Mouse (Mus musculus): ENCODE measurements around the gene Psd.
A peak's percentile ranks its signal among the peaks of the same experiment; 100 is the strongest.

The Psd gene

DNA sequence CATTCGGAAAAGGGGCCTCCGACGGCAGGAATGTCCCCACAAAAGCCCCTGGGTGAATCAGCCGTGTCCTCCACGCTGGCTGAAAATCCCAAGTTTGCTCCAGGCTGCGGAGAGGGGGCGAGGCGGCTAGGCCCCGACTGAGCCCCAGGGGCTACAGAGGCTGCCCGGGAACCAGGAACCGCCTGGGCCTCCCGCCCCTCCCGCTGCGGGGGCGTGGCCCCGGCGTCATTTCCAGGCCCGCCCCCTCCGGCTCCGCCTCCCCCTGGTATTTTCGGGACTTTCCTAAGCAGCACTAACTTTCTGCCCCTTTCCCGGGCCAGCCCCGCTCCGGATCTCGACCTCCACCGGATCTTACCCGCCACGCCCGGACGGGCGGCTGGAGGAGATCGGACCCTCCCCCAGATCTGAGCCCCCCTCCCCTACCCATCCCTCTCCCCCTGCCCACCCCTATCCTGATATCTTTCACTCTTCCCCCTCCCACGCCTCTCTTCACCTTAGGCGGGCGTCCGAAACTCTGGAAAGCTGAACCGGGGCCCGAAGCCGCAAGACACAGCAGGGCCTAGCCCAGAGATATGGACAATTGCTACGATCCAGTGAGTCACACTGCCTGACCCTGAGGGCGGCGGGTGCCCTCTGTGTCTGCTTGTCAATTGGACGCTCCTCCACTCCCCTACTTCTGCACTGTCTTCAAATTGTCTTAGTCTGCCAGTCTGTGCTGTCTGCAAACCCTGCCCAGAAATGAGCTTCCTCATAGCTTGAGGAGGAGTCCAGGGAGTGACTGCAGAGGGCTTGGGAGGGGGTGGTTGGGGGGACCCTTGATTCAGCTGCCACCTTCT is 21.3 kb downstream of the Psd start:
- peak; percentile 90 for DNase-seq (ENCODE audit: low spot score)

DNA sequence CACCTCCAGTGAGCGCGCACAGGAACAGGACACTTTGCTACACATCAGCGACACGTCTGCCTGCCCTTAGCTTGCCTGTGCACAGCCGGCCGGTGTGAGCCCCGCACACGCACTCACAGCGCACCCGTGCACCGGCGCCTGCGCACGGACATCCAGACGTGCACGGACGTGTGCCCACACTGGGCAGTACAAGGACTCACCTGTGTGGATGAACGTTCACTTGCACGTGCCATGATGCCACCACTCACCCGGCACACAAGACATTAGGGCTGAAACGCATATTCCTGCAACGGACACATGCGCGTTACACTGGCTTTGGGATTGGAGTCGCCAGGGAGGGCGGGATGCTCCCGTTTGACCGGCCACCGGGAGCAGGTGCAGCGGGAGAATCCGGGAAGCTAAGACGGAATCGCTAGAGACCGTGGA is 22.0 kb downstream of the Psd start:
- DNase-seq (ENCODE audit: low spot score) = peak; percentile 39

- DNase-seq (ENCODE audit: low spot score) = peak; percentile 91
These were observed 22.6 kb downstream of the Psd start, which contains the start of gene Nfkb2 for GRCm38 (mm10) chr19:46304216-46304841. Gene Nfkb2 (plus strand): TSS chr19:46304320.

- no peak for DNase-seq (ENCODE audit: low spot score)
These were observed 23.4 kb downstream of the Psd start for GRCm38 (mm10) chr19:46303251-46304215.

DNA sequence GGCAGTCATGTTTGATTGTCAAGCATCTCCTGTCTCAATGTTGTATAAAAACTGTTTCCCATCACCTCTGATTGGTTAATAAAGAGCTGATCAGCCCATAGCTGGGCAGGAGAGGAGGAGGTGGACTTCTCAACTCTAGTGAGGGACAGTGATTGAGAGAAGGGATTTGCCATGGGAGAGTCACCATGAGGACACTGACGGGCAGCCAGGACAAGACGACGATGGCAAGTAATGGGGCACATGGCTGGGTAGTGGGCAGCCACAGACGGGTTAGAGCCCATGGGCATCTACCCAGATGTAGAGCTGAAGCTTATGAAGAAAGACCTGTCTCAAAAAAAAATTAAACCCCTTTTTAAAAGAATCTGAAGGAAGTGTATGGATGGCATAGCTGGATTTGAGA is 24.4 kb downstream of the Psd start:
- no peak for DNase-seq (ENCODE audit: low spot score)

DNA sequence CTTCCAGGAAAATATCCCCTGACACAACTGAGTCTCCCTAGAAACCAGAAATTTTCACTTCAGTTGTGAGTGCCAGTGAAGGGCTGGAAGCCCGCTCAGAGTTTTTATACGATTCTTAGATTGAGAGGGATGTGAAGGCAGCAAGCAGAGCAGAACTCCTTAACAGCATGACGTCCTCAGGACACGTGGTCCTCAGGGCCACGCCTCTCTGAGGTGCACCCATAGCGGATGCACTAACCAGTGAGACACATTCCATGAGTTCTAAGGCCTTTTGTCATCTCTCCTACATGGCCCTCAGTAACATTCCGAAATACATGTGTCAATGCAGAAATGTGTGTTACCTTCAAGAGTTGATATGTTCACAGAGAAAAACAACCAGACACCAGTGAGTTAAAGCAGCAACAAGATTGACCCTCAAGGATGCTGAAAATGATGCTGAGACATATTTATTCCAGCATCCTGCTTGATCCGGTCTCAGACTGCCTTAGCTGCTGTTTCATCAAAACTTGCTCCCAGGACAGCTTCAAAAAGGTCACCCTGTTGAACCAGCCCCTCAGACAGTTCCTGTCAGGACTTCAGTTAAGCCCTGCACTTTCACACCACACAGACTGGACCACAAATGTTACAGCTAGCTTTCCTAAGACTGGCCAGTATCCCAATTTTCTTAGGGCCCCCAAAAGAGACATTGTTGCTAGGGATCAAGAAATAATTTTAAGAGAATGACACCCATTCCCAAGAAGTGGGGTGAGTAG is 26.5 kb downstream of the Psd start:
- DNase-seq (ENCODE audit: low spot score) = no peak

GRCm38 (mm10) chr19:46296938-46297337 is 30.0 kb downstream of the Psd start:
- DNase-seq (ENCODE audit: low spot score) = no peak

DNA sequence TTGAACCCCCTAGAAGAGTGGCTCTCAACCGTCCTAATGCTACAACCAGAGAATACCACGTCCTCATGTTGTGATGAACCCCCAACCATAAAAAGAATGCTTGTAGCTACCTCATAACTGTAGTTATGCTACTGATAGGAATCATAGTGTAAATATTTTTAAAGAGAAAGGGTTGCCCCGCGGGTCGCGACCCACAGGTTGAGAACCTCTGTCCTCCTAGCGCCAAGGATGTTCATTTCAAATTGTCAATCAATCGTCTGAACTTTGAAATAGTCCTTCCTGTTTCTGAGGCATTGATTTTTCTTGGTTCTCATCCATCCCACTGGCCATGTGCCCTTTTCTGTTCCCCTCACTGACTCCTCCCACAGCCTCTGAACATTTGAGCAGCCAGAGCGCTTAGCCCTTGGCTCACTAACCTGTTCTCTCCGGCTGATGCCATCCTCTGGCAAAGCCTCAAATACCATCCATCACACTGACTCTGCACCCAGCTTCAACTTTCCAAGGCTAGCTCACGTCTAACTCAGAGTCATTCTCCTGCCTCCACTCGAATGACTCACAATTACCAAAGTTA is 36.3 kb downstream of the Psd start:
- DNase-seq (ENCODE audit: low spot score) = no peak

DNA sequence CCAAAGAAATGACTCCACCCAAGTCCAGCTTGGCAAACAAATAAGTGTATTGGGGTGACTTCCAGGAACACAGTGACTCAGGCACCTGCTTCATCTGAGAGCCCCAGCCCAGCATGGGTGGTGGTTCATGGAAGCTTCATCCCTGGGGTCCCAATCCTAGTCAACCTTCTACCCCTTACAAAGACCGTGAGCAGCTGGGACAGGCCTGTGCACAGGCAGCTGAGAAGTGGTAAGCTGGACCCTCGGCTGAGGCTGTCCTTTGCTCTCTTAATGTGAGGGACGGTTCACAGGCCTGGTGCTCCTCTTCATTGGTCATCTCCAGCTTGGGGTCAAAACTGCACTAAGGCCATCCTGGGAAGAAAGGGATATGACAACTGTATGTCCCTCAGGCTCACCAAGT is 39.4 kb downstream of the Psd start:
- no peak for DNase-seq (ENCODE audit: low spot score)

GRCm38 (mm10) chr19:46286926-46287325 is 40.0 kb downstream of the Psd start:
- no peak for DNase-seq (ENCODE audit: low spot score)

DNA sequence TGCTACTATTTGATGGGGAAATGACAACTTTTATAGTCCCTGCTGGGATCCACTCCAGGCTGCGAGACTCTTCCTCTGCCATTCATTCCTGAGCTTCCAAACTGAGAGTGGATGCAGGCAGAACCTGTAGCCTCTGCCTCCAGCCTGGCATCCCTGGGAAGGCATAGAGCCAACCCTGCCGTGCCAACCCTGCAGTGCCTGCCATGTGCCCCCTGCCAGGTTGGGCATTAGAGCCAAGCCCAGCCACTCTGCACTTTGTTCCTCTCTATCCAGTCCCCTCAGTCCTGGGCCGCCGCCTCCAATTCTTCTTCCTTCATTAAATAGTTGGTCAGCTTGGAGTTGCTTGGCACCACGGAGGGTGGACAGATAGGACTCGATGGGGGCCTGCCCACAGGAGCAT is 40.9 kb downstream of the Psd start:
- no peak for DNase-seq (ENCODE audit: low spot score)

DNA sequence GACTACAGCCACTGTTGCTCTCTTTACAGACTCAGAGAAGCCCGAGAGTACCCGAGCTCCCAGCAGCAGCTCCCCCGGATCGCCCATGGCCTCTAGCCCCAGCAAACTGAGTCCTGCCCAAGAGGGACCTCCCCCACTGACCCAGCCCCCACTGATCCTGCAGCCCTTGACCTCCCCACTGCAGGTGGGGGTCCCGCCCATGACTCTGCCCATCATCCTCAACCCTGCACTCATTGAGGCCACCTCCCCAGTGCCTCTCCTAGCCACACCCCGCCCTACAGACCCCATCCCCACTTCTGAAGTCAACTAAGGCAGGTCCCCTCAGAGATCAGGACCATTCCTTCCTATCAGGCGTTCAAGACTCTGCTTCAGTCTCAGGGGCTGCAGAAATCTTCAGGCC is 41.3 kb downstream of the Psd start:
- no peak for DNase-seq (ENCODE audit: low spot score)

GRCm38 (mm10) chr19:46284686-46285085 is 42.3 kb downstream of the Psd start:
- no peak for DNase-seq (ENCODE audit: low spot score)

- DNase-seq (ENCODE audit: low spot score) = no peak
These were observed 44.7 kb downstream of the Psd start for GRCm38 (mm10) chr19:46282081-46282849.

GRCm38 (mm10) chr19:46275307-46275706 is 51.6 kb downstream of the Psd start:
- peak; percentile 34 for DNase-seq (ENCODE audit: low spot score)

- DNase-seq (ENCODE audit: low spot score) = peak; percentile 31
These were observed 62.2 kb downstream of the Psd start for GRCm38 (mm10) chr19:46264762-46265161.

Measured in embryo, embryonic 10.5 days (tissue).